Mouse (Mus musculus): ENCODE data around the gene Olfr1150-ps1. TPM values are rescaled to one million over a fixed set of nuclear protein-coding genes. Genes with fewer than 3 reads are reported as not detected.

Olfr1150-ps1 gene
- not detected in 2 replicates for total RNA-seq (2017)

DNA sequence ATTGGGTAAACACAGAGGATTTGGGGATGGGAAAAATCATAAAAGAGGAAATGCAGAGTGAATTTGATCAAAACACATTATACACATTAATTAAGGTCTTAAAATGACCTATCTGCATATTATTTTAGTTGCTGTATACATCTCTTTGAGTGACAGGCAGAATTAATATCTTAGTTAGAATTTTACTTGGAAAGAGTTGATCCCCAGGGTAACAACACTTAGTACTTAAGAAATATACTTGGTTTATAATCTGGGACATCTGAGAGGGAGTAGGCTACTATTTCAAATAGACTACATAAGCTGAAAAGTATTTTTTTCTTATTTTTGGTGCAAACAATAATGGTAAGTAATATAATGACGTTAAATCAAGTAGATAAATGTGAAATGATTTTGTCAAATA lies at the start of gene Olfr1150-ps1:
Gene Olfr1150-ps1 (plus strand): TSS at position 301 of the 400 bp plus-strand sequence.
- ATAC-seq (replicated peaks in 1 of 2; ENCODE audit: insufficient read depth in 1 of 2, low FRiP score in 2 of 2, low TSS enrichment in 1 of 2, low read depth in 1 of 2, poor library complexity in 2 of 2, severe bottlenecking in 2 of 2): no peak

DNA sequence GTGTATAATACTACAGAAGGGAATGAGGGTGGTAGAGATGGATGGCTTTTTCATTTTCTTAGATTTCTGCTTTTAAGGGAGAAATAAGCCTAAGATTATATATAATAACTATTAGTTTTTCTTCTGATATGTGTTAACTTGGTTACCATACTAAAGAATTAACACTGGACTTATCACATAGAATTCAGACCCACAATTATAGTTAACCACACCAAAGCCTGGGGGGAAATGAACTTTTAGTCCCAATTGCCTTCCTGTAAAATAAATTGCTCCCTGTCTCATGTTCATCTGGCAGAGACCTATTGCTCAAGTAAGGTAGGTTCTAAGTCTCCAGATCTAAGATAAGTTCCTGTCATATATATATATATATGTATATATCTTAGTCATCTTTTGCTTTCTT lies 43.5 kb upstream of the Olfr1150-ps1 start, which contains the start of gene Olfr1143:
Gene Olfr1143 (plus strand): TSS at position 301 of the 400 bp plus-strand sequence.
- no peak for ATAC-seq (replicated peaks in 1 of 2; ENCODE audit: insufficient read depth in 1 of 2, low FRiP score in 2 of 2, low TSS enrichment in 1 of 2, low read depth in 1 of 2, poor library complexity in 2 of 2, severe bottlenecking in 2 of 2)

DNA sequence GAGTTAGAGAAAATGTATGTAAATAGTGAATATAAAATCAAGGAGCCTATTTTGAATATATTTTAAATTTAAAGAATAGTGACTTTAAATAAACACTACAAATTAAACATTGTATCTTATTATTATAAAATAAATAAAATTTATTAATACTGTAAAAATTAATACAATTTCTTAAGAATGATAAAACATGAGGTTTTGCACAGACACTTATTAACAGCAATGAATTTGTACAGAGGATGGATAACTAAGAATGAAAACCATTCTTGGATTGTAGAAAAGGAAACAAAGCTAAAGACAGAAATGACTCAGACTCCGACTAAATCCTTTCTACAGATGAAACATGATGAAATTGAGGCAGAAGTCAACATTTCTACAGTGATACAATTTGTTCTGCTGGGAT lies 34.3 kb upstream of the Olfr1150-ps1 start, which contains the start of gene Olfr1145:
Gene Olfr1145 (plus strand): TSS at position 301 of the 400 bp plus-strand sequence.
- no peak for ATAC-seq (replicated peaks in 1 of 2; ENCODE audit: insufficient read depth in 1 of 2, low FRiP score in 2 of 2, low TSS enrichment in 1 of 2, low read depth in 1 of 2, poor library complexity in 2 of 2, severe bottlenecking in 2 of 2)

DNA sequence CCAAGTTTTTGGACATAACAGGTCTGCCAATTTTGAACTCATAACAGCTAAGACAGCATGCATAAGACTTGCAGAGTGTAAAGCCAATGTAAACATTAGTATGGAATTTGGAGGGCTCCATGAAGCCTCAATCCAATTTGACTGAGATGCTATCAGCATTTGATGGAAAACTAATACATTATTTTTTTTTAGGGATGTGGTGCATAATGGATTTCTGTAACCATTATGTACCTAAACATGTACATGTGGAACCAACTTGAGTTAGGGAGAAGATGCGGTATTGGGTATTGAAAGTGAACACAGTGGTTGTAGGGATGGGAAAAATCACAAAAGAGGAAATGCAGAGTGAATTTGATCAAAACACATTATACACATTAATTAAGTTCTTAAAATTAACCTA lies 13.6 kb upstream of the Olfr1150-ps1 start, which contains the start of gene Olfr1148:
Gene Olfr1148 (plus strand): TSS at position 301 of the 400 bp plus-strand sequence.
- ATAC-seq (replicated peaks in 1 of 2; ENCODE audit: insufficient read depth in 1 of 2, low FRiP score in 2 of 2, low TSS enrichment in 1 of 2, low read depth in 1 of 2, poor library complexity in 2 of 2, severe bottlenecking in 2 of 2): no peak

DNA sequence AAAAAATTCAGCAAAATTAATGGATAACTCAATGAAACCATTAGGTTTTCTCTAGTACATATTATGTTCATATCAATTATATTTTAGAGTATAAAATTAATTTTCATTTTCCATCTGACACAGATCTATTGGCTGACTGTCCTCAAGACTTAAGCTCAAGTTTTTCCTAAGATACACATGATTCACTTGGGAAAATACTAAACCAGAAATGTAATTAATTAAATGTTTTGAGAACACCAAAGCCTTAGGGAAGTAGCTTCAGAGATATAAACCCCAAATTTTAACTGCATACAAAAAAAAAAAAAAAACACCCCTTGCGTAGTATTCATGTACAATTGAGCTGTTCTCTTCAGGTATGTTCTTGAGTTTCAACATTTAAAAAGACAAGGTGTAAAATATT lies 11.8 kb downstream of the Olfr1150-ps1 start, which contains the start of gene Olfr1151:
Gene Olfr1151 (plus strand): TSS at position 301 of the 400 bp plus-strand sequence.
- no peak for ATAC-seq (replicated peaks in 1 of 2; ENCODE audit: insufficient read depth in 1 of 2, low FRiP score in 2 of 2, low TSS enrichment in 1 of 2, low read depth in 1 of 2, poor library complexity in 2 of 2, severe bottlenecking in 2 of 2)

DNA sequence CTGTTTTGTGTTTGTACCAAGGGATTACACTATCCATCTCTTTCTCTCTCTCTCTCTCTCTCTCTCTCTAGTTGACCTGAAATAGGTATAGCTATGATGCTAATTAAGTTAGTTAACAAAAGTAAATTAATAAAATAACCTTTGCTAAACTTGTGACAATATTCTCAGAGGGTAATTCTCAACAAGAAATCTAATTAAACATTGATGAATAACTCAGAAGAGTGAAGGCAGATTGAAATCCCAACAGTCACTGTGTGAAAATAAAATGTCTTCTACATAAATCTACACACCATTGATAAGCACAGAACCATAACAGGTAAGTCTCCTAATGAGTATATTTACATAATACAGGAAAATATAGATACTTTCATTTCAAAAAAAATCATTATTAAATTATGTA lies 22.4 kb downstream of the Olfr1150-ps1 start, which contains the start of gene Olfr1152:
Gene Olfr1152 (plus strand): TSS at position 301 of the 400 bp plus-strand sequence.
- no peak for ATAC-seq (replicated peaks in 1 of 2; ENCODE audit: insufficient read depth in 1 of 2, low FRiP score in 2 of 2, low TSS enrichment in 1 of 2, low read depth in 1 of 2, poor library complexity in 2 of 2, severe bottlenecking in 2 of 2)

DNA sequence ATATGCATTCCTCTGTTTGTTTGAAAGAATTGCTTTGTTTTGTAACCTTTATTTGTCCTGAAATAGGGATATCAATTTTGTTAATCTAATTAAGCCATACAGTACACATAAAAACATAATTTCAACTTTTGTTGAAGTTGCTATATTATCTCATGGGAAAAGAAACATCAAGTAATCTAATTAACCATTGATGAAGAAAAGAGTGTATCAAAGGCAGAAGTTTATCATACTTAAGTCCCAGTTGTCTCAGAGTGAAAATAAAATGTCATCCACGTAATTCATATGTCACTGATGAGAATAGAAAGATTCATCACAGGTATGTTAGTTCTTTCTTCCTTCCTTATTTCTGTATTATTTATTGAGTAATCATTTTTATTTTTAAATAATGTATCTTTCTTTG lies 50.9 kb downstream of the Olfr1150-ps1 start, which contains the start of gene Olfr1153:
Gene Olfr1153 (plus strand): TSS at position 301 of the 400 bp plus-strand sequence.
- ATAC-seq (replicated peaks in 1 of 2; ENCODE audit: insufficient read depth in 1 of 2, low FRiP score in 2 of 2, low TSS enrichment in 1 of 2, low read depth in 1 of 2, poor library complexity in 2 of 2, severe bottlenecking in 2 of 2): no peak

Other genes with a start within 250 kb of the Olfr1150-ps1 start
- not detected in 2 replicates for gene Olfr1130, start 237.8 kb upstream of the Olfr1150-ps1 start, total RNA-seq (2017)
- not detected in 2 replicates for gene Olfr1131, start 216.9 kb upstream of the Olfr1150-ps1 start, total RNA-seq (2017)
- not detected in 2 replicates for gene Olfr1132, start 206.5 kb upstream of the Olfr1150-ps1 start, total RNA-seq (2017)
- not detected in 2 replicates for gene Olfr1133, start 196.6 kb upstream of the Olfr1150-ps1 start, total RNA-seq (2017)
- not detected in 2 replicates for gene Olfr1134, start 185.5 kb upstream of the Olfr1150-ps1 start, total RNA-seq (2017)
- not detected in 2 replicates for gene Olfr1135, start 170.3 kb upstream of the Olfr1150-ps1 start, total RNA-seq (2017)
- gene Olfr1136, start 150.0 kb upstream of the Olfr1150-ps1 start, total RNA-seq (2017): not detected in 2 replicates
- gene Olfr1137, start 130.8 kb upstream of the Olfr1150-ps1 start, total RNA-seq (2017): not detected in 2 replicates
- not detected in 2 replicates for gene Olfr1138, start 104.0 kb upstream of the Olfr1150-ps1 start, total RNA-seq (2017)
- not detected in 2 replicates for gene Olfr1140, start 100.2 kb upstream of the Olfr1150-ps1 start, total RNA-seq (2017)
- gene Olfr1141, start 90.0 kb upstream of the Olfr1150-ps1 start, total RNA-seq (2017): not detected in 2 replicates
- gene Olfr152, start 64.5 kb upstream of the Olfr1150-ps1 start, total RNA-seq (2017): not detected in 2 replicates
- gene Olfr1143, start 43.4 kb upstream of the Olfr1150-ps1 start, total RNA-seq (2017): not detected in 2 replicates
- gene Olfr1145, start 34.2 kb upstream of the Olfr1150-ps1 start, total RNA-seq (2017): not detected in 2 replicates
- gene Olfr1148, start 13.5 kb upstream of the Olfr1150-ps1 start, total RNA-seq (2017): not detected in 2 replicates
- gene Olfr1151, start 11.9 kb downstream of the Olfr1150-ps1 start, total RNA-seq (2017): not detected in 2 replicates
- gene Olfr1152, start 22.5 kb downstream of the Olfr1150-ps1 start, total RNA-seq (2017): not detected in 2 replicates
- not detected in 2 replicates for gene Olfr1153, start 51.0 kb downstream of the Olfr1150-ps1 start, total RNA-seq (2017)
- gene Olfr1154, start 61.2 kb downstream of the Olfr1150-ps1 start, total RNA-seq (2017): not detected in 2 replicates
- gene Olfr1155, start 101.1 kb downstream of the Olfr1150-ps1 start, total RNA-seq (2017): not detected in 2 replicates
- not detected in 2 replicates for gene Olfr1156, start 109.1 kb downstream of the Olfr1150-ps1 start, total RNA-seq (2017)
- gene Olfr1157, start 124.3 kb downstream of the Olfr1150-ps1 start, total RNA-seq (2017): not detected in 2 replicates
- not detected in 2 replicates for gene Olfr74, start 130.7 kb downstream of the Olfr1150-ps1 start, total RNA-seq (2017)
- gene Olfr1158, start 146.1 kb downstream of the Olfr1150-ps1 start, total RNA-seq (2017): not detected in 2 replicates
- gene Olfr1160, start 164.3 kb downstream of the Olfr1150-ps1 start, total RNA-seq (2017): not detected in 2 replicates
- not detected in 2 replicates for gene Olfr1161, start 178.8 kb downstream of the Olfr1150-ps1 start, total RNA-seq (2017)
- gene Olfr73, start 193.7 kb downstream of the Olfr1150-ps1 start, total RNA-seq (2017): not detected in 2 replicates
- not detected in 2 replicates for gene Olfr1162, start 207.1 kb downstream of the Olfr1150-ps1 start, total RNA-seq (2017)
- gene Olfr1163, start 227.8 kb downstream of the Olfr1150-ps1 start, total RNA-seq (2017): not detected in 2 replicates
- not detected in 2 replicates for gene Olfr1164, start 250.0 kb downstream of the Olfr1150-ps1 start, total RNA-seq (2017)

Data from hematopoietic stem cell, adult 5-6 weeks (primary cell).